Mouse (Mus musculus) myocyte (in vitro differentiated cells): ENCODE measurements at regions not wholly inside any gene's neighbourhood (a gene's known extent, or its start where the extent isn't known, plus 50 kb on each side); places are given as distances from the start of the nearest gene placed in this dataset.

Source experiments
- CEBPB ChIP-seq: IDR thresholded peaks from 2 replicates; pipeline ENCODE4 v1.6.1; 2011; ENCODE audit warnings: mild to moderate bottlenecking, moderate library complexity; ENCODE audit not compliant: poor library complexity, insufficient read depth, severe bottlenecking
- MYOD1 ChIP-seq, 3 experiments: IDR thresholded peaks; one replicate each; pipeline ENCODE4 v1.6.1; 2011; ENCODE audit warnings: control low read depth in 2 of 3, low read depth in 2 of 3, mild to moderate bottlenecking in 2 of 3, moderate library complexity in 1 of 3; ENCODE audit not compliant: insufficient read length in 2 of 3, control insufficient read depth in 1 of 3
- POLR2A ChIP-seq: IDR thresholded peaks from one replicate; pipeline ENCODE4 v1.6.1; 2011; ENCODE audit warnings: low read depth, mild to moderate bottlenecking, control low read depth, moderate library complexity; ENCODE audit not compliant: insufficient read length
- TCF12 ChIP-seq: IDR thresholded peaks from one replicate; pipeline ENCODE4 v1.6.1; 2011; ENCODE audit warnings: mild to moderate bottlenecking, control low read depth; ENCODE audit not compliant: poor library complexity, insufficient read depth, severe bottlenecking
- USF1 ChIP-seq: IDR thresholded peaks from one replicate; pipeline ENCODE4 v1.6.1; 2011; ENCODE audit warnings: low read depth, mild to moderate bottlenecking, control low read depth, moderate library complexity

- no peak for TF ChIP-seq POLR2A
- no peak for TF ChIP-seq MYOD1 (IDR thresholded peaks at IDR 0.05; ENCODE audit: control insufficient read depth in 1 of 3, insufficient read length in 2 of 3, low read depth in 2 of 3)
- no peak for TF ChIP-seq TCF12
- no peak for TF ChIP-seq USF1
- TF ChIP-seq CEBPB = no peak
Observed at GRCm38 (mm10) chr3:102383671-102384070, 86.0 kb upstream of the Ngf start.
